Comparison of ENCODE assay signal across 8 mouse cellular contexts in genomic region chr5:123117257-123117656, GRCm38 (mm10). TPM values are rescaled to one million over a fixed set of nuclear protein-coding genes. Genes with fewer than 3 reads are reported as not detected.
DNase-seq lines count a peak whose midpoint lies in the region; ATAC-seq and TF ChIP-seq lines count a peak whose summit lies in the region.

No protein-coding gene starts in this region.

- peak; percentile 84 for TF ChIP-seq RAD21 in MEL (IDR thresholded peaks at IDR 0.05; ENCODE audit: low read depth, low read length)

- no peaks in the 10 kb centered on the region for H3K27me3 ChIP-seq in MEL (ENCODE audit: control insufficient read depth in 1 of 2, insufficient read depth in 2 of 2, low read length in 2 of 2)
- no peaks in the 10 kb centered on the region for H3K27me3 ChIP-seq in kidney, embryonic 15.5 days
- H3K27me3 ChIP-seq in lung, embryonic 14.5 days (ENCODE audit: insufficient read depth, low read length), result no peaks in the 10 kb centered on the region

- no peak overlapping the region for H3K9ac ChIP-seq in MEL (ENCODE audit: control insufficient read depth, low read depth, low read length, poor library complexity, severe bottlenecking)
- H3K9ac ChIP-seq in kidney, embryonic 15.5 days, result no peak overlapping the region
- no peak overlapping the region for H3K9ac ChIP-seq in lung, embryonic 14.5 days

- H3K27ac ChIP-seq in MEL (ENCODE audit: control insufficient read depth, low read depth, low read length), result no peak overlapping the region
- no peak overlapping the region for H3K27ac ChIP-seq in kidney, embryonic 15.5 days
- H3K27ac ChIP-seq in lung, embryonic 14.5 days (ENCODE audit: low read depth), result no peak overlapping the region

- TF ChIP-seq EP300 in MEL (IDR thresholded peaks at IDR 0.05; ENCODE audit: low read depth in 1 of 2, low read length in 2 of 2), result no peak

- TF ChIP-seq CTCF in MEL (IDR thresholded peaks at IDR 0.05 in 2 of 3, conservative IDR thresholded peaks at IDR 0.05 in 1 of 3; ENCODE audit: control insufficient read depth in 1 of 3, insufficient read depth in 1 of 3, low read depth in 2 of 3, low read length in 3 of 3, poor library complexity in 1 of 3, severe bottlenecking in 1 of 3), result peak; percentile 73 to 97 (median 95)
- peak; percentile 92 for TF ChIP-seq CTCF in lung, embryonic 14.5 days (IDR thresholded peaks at IDR 0.05; ENCODE audit: low read depth)

- no peak overlapping the region for H3K4me3 ChIP-seq in MEL (ENCODE audit: control insufficient read depth in 1 of 2, insufficient read depth in 1 of 2, low read depth in 2 of 2, low read length in 2 of 2)
- no peak overlapping the region for H3K4me3 ChIP-seq in kidney, embryonic 15.5 days (replicated peaks)
- no peak overlapping the region for H3K4me3 ChIP-seq in lung, embryonic 14.5 days (ENCODE audit: low read depth, low read length)

- no peaks in the 10 kb centered on the region for H3K4me1 ChIP-seq in MEL (ENCODE audit: control insufficient read depth in 1 of 2, insufficient read depth in 2 of 2, low read length in 2 of 2)
- H3K4me1 ChIP-seq in kidney, embryonic 15.5 days, result 0 out of 2 replicates have a peak, but pooled peaks cover 13% of the 10 kb centered on the region
- no peaks in the 10 kb centered on the region for H3K4me1 ChIP-seq in lung, embryonic 14.5 days (ENCODE audit: insufficient read depth)

- no peaks in the 10 kb centered on the region for H3K9me3 ChIP-seq in MEL (replicated peaks; ENCODE audit: insufficient read depth, low read length)
- H3K9me3 ChIP-seq in kidney, embryonic 15.5 days (replicated peaks), result 0 out of 2 replicates have a peak, but pooled peaks cover under 1% of the 10 kb centered on the region
- H3K9me3 ChIP-seq in lung, embryonic 14.5 days (ENCODE audit: low read depth, low read length), result no peaks in the 10 kb centered on the region

- 0 out of 2 replicates have a peak, but pooled peaks have one; percentile 60 for ATAC-seq in kidney, embryonic 15.5 days (replicated peaks; ENCODE audit: low FRiP score)
- no peak for ATAC-seq in lung, embryonic 14.5 days (ENCODE audit: insufficient read depth)

- no peak overlapping the region for H3K4me2 ChIP-seq in kidney, embryonic 15.5 days
- H3K4me2 ChIP-seq in lung, embryonic 14.5 days, result no peak overlapping the region

- 22% methylated on average over 10 of the region's 10 CpGs for WGBS in kidney, embryonic 15.5 days
- 12% methylated on average over 10 of the region's 10 CpGs for WGBS in lung, embryonic 14.5 days

- H3K36me3 ChIP-seq in MEL (ENCODE audit: control insufficient read depth in 1 of 2, insufficient read depth in 2 of 2, low read length in 2 of 2), result no peaks in the 10 kb centered on the region
- no peaks in the 10 kb centered on the region for H3K36me3 ChIP-seq in kidney, embryonic 15.5 days
- H3K36me3 ChIP-seq in lung, embryonic 14.5 days (ENCODE audit: insufficient read depth), result no peaks in the 10 kb centered on the region

- no peaks in the 10 kb centered on the region for H3K79me2 ChIP-seq in MEL (ENCODE audit: control insufficient read depth, insufficient read depth, low read length, poor library complexity)

- peak; percentile 81 for DNase-seq in 416B (ENCODE audit: low read depth)
- peak; percentile 76 for DNase-seq in MEL (ENCODE audit: low read depth, low spot score)
- peak; percentile 86 to 90 for DNase-seq in cerebellum, postnatal 14 days
- DNase-seq in gastrocnemius, postnatal 14 days, result peak; percentile 84
- DNase-seq in lung, embryonic 14.5 days, result peak; percentile 90
- DNase-seq in right cerebral cortex, adult 2 months (ENCODE audit: low spot score in 2 of 2), result peak; percentile 71 to 74
- peak; percentile 59 to 78 for DNase-seq in urinary bladder, postnatal 36 days (ENCODE audit: low spot score in 2 of 2)

- TF ChIP-seq POLR2A in MEL (IDR thresholded peaks at IDR 0.05; ENCODE audit: control insufficient read depth in 1 of 2, insufficient read depth in 1 of 2, low read depth in 1 of 2, low read length in 2 of 2, poor library complexity in 1 of 2), result no peak

- intact Hi-C loops in gastrocnemius, postnatal 14 days (cut with DNase I; ENCODE audit: low total_unique reads), result loop anchor here (2.0 to 5.0 kb wide), 3 partner anchors 35 to 54 kb away; partner anchors contain the start of gene Tmem120b

TF ChIP-seq in MEL, 35 proteins besides CTCF, POLR2A, EP300 and RAD21:
- no peak for TF ChIP-seq HCFC1 (IDR thresholded peaks at IDR 0.05; ENCODE audit: low read depth, low read length)
- TF ChIP-seq MYC (IDR thresholded peaks at IDR 0.05; ENCODE audit: low read depth, low read length), result 0 out of 2 replicates have a peak, but pooled peaks have one; percentile 35
- peak; percentile 85 for TF ChIP-seq ZC3H11A (IDR thresholded peaks at IDR 0.05; ENCODE audit: low read depth, low read length)
- TF ChIP-seq POLR2AphosphoS2 (IDR thresholded peaks at IDR 0.05; ENCODE audit: low read length), result no peak
- no peak for TF ChIP-seq ZNF384 (IDR thresholded peaks at IDR 0.05; ENCODE audit: low read depth, low read length)
- TF ChIP-seq MXI1 (IDR thresholded peaks at IDR 0.05; ENCODE audit: low read depth, low read length), result 0 out of 2 replicates have a peak, but pooled peaks have one; percentile 23
- TF ChIP-seq SMC3 (IDR thresholded peaks at IDR 0.05; ENCODE audit: low read depth, low read length), result peak; percentile 97
- no peak for TF ChIP-seq USF2 (IDR thresholded peaks at IDR 0.05; ENCODE audit: borderline replicate concordance in 1 of 2, insufficient read depth in 1 of 2, low read depth in 1 of 2, low read length in 2 of 2)
- TF ChIP-seq SIN3A (IDR thresholded peaks at IDR 0.05; ENCODE audit: low read length), result peak; percentile 38; the same call in 1 of the 2 replicates
- no peak for TF ChIP-seq POLR2AphosphoS5 (IDR thresholded peaks at IDR 0.05; ENCODE audit: borderline replicate concordance, low read depth, low read length)
- no peak for TF ChIP-seq ELF1 (IDR thresholded peaks at IDR 0.05; ENCODE audit: low read depth, low read length)
- TF ChIP-seq TBP (IDR thresholded peaks at IDR 0.05; ENCODE audit: low read depth, low read length), result no peak

RNA-seq across cellular contexts. Expression of gene Rhof, which starts 15.2 kb away (rescaled TPM):
- total RNA-seq in MEL (2012; rRNA removed), result 2.5 and 4.1 TPM in 2 replicates
- 10 to 100 TPM in 1 of 2 experiments, not detected in 1; 10.4 TPM for polyA plus RNA-seq in MEL (2012; ENCODE audit: insufficient read depth in 1 of 2, insufficient read length in 2 of 2, low read depth in 1 of 2, low replicate concordance in 2 of 2, missing spikeins in 1 of 2)
- total RNA-seq in gastrocnemius, postnatal 14 days (2021), result under 1 TPM; 0.27 to 0.51 TPM
- polyA plus RNA-seq in kidney, embryonic 15.5 days (2015; fragmentation: Nextera tagmentation; extraction: Ambion mirVana), result 3.0 and 3.6 TPM in 2 replicates
- 2.4 and 2.5 TPM in 2 replicates for polyA plus RNA-seq in lung, embryonic 14.5 days (2014; fragmentation: Nextera tagmentation; extraction: Ambion mirVana)

RNA-seq across cellular contexts. Expression of gene Setd1b, which starts 24.7 kb away (rescaled TPM):
- 3.0 and 4.1 TPM in 2 replicates for total RNA-seq in MEL (2012; rRNA removed)
- polyA plus RNA-seq in MEL (2012; ENCODE audit: insufficient read depth in 1 of 2, insufficient read length in 2 of 2, low read depth in 1 of 2, low replicate concordance in 2 of 2, missing spikeins in 1 of 2), result 10 to 100 TPM in 1 of 2 experiments, not detected in 1; 23.5 TPM
- total RNA-seq in gastrocnemius, postnatal 14 days (2021), result 10 to 100 TPM; 10.5 to 11.2 TPM
- polyA plus RNA-seq in kidney, embryonic 15.5 days (2015; fragmentation: Nextera tagmentation; extraction: Ambion mirVana), result 11.0 and 11.1 TPM in 2 replicates
- polyA plus RNA-seq in lung, embryonic 14.5 days (2014; fragmentation: Nextera tagmentation; extraction: Ambion mirVana), result 11.5 and 12.1 TPM in 2 replicates

RNA-seq across cellular contexts. Expression of gene Tmem120b, which starts 49.0 kb away (rescaled TPM):
- total RNA-seq in MEL (2012; rRNA removed), result 4.3 and 6.8 TPM in 2 replicates
- polyA plus RNA-seq in MEL (2012; ENCODE audit: insufficient read depth in 1 of 2, insufficient read length in 2 of 2, low read depth in 1 of 2, low replicate concordance in 2 of 2, missing spikeins in 1 of 2), result 1 to 10 TPM in 1 of 2 experiments, not detected in 1; 5.6 TPM
- 10 to 100 TPM; 11.9 TPM for total RNA-seq in gastrocnemius, postnatal 14 days (2021)
- 15.3 and 19.2 TPM in 2 replicates for polyA plus RNA-seq in kidney, embryonic 15.5 days (2015; fragmentation: Nextera tagmentation; extraction: Ambion mirVana)
- polyA plus RNA-seq in lung, embryonic 14.5 days (2014; fragmentation: Nextera tagmentation; extraction: Ambion mirVana), result 8.2 and 10.0 TPM in 2 replicates

RNA-seq across cellular contexts. Expression of gene Psmd9, which starts 52.0 kb away (rescaled TPM):
- 28.4 and 32.0 TPM in 2 replicates for total RNA-seq in MEL (2012; rRNA removed)
- polyA plus RNA-seq in MEL (2012; ENCODE audit: insufficient read depth in 1 of 2, insufficient read length in 2 of 2, low read depth in 1 of 2, low replicate concordance in 2 of 2, missing spikeins in 1 of 2), result 10 to 100 TPM in 1 of 2 experiments, not detected in 1; 54.6 TPM
- total RNA-seq in gastrocnemius, postnatal 14 days (2021), result 10 to 100 TPM; 19.2 to 19.5 TPM
- polyA plus RNA-seq in kidney, embryonic 15.5 days (2015; fragmentation: Nextera tagmentation; extraction: Ambion mirVana), result 82.5 and 90.5 TPM in 2 replicates
- polyA plus RNA-seq in lung, embryonic 14.5 days (2014; fragmentation: Nextera tagmentation; extraction: Ambion mirVana), result 70.9 and 81.7 TPM in 2 replicates
